Mouse (Mus musculus): ENCODE measurements around the gene Elovl6. TPM values are rescaled to one million over a fixed set of nuclear protein-coding genes. Genes with fewer than 3 reads are reported as not detected.
A peak's percentile ranks its signal among the peaks of the same experiment; 100 is the strongest.

Elovl6 gene
- polyA plus RNA-seq, 1 experiment = 27.1 TPM

GRCm38 (mm10) chr3:129588753-129589152 lies 56.6 kb downstream of the Elovl6 start:
- Histone ChIP-seq H3K4me1 (ENCODE audit: control insufficient read depth, insufficient read depth, low read length) (peaks cover 4% of the 10 kb centered on the region), H3K4me3 (ENCODE audit: insufficient read depth, low read length) (no peak overlapping the region), H3K27ac (ENCODE audit: insufficient read depth, low read length) (no peak overlapping the region)
- TF ChIP-seq CTCF (IDR thresholded peaks at IDR 0.05; ENCODE audit: extremely low read depth, insufficient read depth, low read length) (no peak), POLR2A (IDR thresholded peaks at IDR 0.05; ENCODE audit: extremely low read depth, insufficient read depth, low read length) (no peak)

- Histone ChIP-seq H3K4me1 (ENCODE audit: control insufficient read depth, insufficient read depth, low read length) (peaks cover 4% of the 10 kb centered on the region), H3K4me3 (ENCODE audit: insufficient read depth, low read length) (no peak overlapping the region), H3K27ac (ENCODE audit: insufficient read depth, low read length) (no peak overlapping the region)
- TF ChIP-seq POLR2A (IDR thresholded peaks at IDR 0.05; ENCODE audit: extremely low read depth, insufficient read depth, low read length) (no peak), CTCF (IDR thresholded peaks at IDR 0.05; ENCODE audit: extremely low read depth, insufficient read depth, low read length) (no peak)
These were observed 57.5 kb downstream of the Elovl6 start for GRCm38 (mm10) chr3:129589705-129590104.

- TF ChIP-seq CTCF (IDR thresholded peaks at IDR 0.05; ENCODE audit: extremely low read depth, insufficient read depth, low read length) (no peak), POLR2A (IDR thresholded peaks at IDR 0.05; ENCODE audit: extremely low read depth, insufficient read depth, low read length) (no peak)
- Histone ChIP-seq H3K4me3 (ENCODE audit: insufficient read depth, low read length) (peak overlapping the region; percentile 32), H3K4me1 (ENCODE audit: control insufficient read depth, insufficient read depth, low read length) (peaks cover 4% of the 10 kb centered on the region), H3K27ac (ENCODE audit: insufficient read depth, low read length) (peak overlapping the region; percentile 62)
These were observed 58.5 kb downstream of the Elovl6 start for GRCm38 (mm10) chr3:129590548-129591226.

- peaks cover 7% of the 10 kb centered on the region for H3K4me1 ChIP-seq (ENCODE audit: control insufficient read depth, insufficient read depth, low read length)
- H3K4me3 ChIP-seq (ENCODE audit: insufficient read depth, low read length) = peak overlapping the region; percentile 32; the same call in 1 of the 2 replicates
- no peak overlapping the region for H3K27ac ChIP-seq (ENCODE audit: insufficient read depth, low read length)
- TF ChIP-seq POLR2A (IDR thresholded peaks at IDR 0.05; ENCODE audit: extremely low read depth, insufficient read depth, low read length) (no peak), CTCF (IDR thresholded peaks at IDR 0.05; ENCODE audit: extremely low read depth, insufficient read depth, low read length) (no peak)
These were observed 59.1 kb downstream of the Elovl6 start for GRCm38 (mm10) chr3:129591251-129591650.

GRCm38 (mm10) chr3:129591761-129592160 lies 59.6 kb downstream of the Elovl6 start:
- TF ChIP-seq POLR2A (IDR thresholded peaks at IDR 0.05; ENCODE audit: extremely low read depth, insufficient read depth, low read length) (no peak), CTCF (IDR thresholded peaks at IDR 0.05; ENCODE audit: extremely low read depth, insufficient read depth, low read length) (no peak)
- Histone ChIP-seq H3K4me3 (ENCODE audit: insufficient read depth, low read length) (no peak overlapping the region), H3K27ac (ENCODE audit: insufficient read depth, low read length) (no peak overlapping the region), H3K4me1 (ENCODE audit: control insufficient read depth, insufficient read depth, low read length) (peaks cover 8% of the 10 kb centered on the region)

GRCm38 (mm10) chr3:129593001-129593400 lies 60.8 kb downstream of the Elovl6 start:
- Histone ChIP-seq H3K4me1 (ENCODE audit: control insufficient read depth, insufficient read depth, low read length) (peaks cover 8% of the 10 kb centered on the region), H3K4me3 (ENCODE audit: insufficient read depth, low read length) (no peak overlapping the region), H3K27ac (ENCODE audit: insufficient read depth, low read length) (no peak overlapping the region)
- no peak for TF ChIP-seq POLR2A (IDR thresholded peaks at IDR 0.05; ENCODE audit: extremely low read depth, insufficient read depth, low read length)
- no peak for TF ChIP-seq CTCF (IDR thresholded peaks at IDR 0.05; ENCODE audit: extremely low read depth, insufficient read depth, low read length)

GRCm38 (mm10) chr3:129593735-129594134 lies 61.6 kb downstream of the Elovl6 start:
- TF ChIP-seq CTCF (IDR thresholded peaks at IDR 0.05; ENCODE audit: extremely low read depth, insufficient read depth, low read length) (no peak), POLR2A (IDR thresholded peaks at IDR 0.05; ENCODE audit: extremely low read depth, insufficient read depth, low read length) (no peak)

GRCm38 (mm10) chr3:129596098-129596497 lies 63.9 kb downstream of the Elovl6 start:
- Histone ChIP-seq H3K4me3 (ENCODE audit: insufficient read depth, low read length) (no peak overlapping the region), H3K27ac (ENCODE audit: insufficient read depth, low read length) (no peak overlapping the region), H3K4me1 (ENCODE audit: control insufficient read depth, insufficient read depth, low read length) (peaks cover 7% of the 10 kb centered on the region)
- no peak for TF ChIP-seq POLR2A (IDR thresholded peaks at IDR 0.05; ENCODE audit: extremely low read depth, insufficient read depth, low read length)
- TF ChIP-seq CTCF (IDR thresholded peaks at IDR 0.05; ENCODE audit: extremely low read depth, insufficient read depth, low read length) = no peak

More at GRCm38 (mm10) chr3:129593735-129594134, 61.6 kb downstream of the Elovl6 start:
- no peak overlapping the region for H3K27ac ChIP-seq (ENCODE audit: insufficient read depth, low read length)
- no peak overlapping the region for H3K4me3 ChIP-seq (ENCODE audit: insufficient read depth, low read length)
- peaks cover 8% of the 10 kb centered on the region for H3K4me1 ChIP-seq (ENCODE audit: control insufficient read depth, insufficient read depth, low read length)

GRCm38 (mm10) chr3:129602289-129602688 lies 70.1 kb downstream of the Elovl6 start:
- Histone ChIP-seq H3K27ac (ENCODE audit: insufficient read depth, low read length) (no peak overlapping the region), H3K4me1 (ENCODE audit: control insufficient read depth, insufficient read depth, low read length) (no peaks in the 10 kb centered on the region), H3K4me3 (ENCODE audit: insufficient read depth, low read length) (no peak overlapping the region)
- TF ChIP-seq POLR2A (IDR thresholded peaks at IDR 0.05; ENCODE audit: extremely low read depth, insufficient read depth, low read length) (no peak), CTCF (IDR thresholded peaks at IDR 0.05; ENCODE audit: extremely low read depth, insufficient read depth, low read length) (no peak)

GRCm38 (mm10) chr3:129605487-129605886 lies 73.3 kb downstream of the Elovl6 start:
- Histone ChIP-seq H3K4me1 (ENCODE audit: control insufficient read depth, insufficient read depth, low read length) (no peaks in the 10 kb centered on the region), H3K27ac (ENCODE audit: insufficient read depth, low read length) (no peak overlapping the region), H3K4me3 (ENCODE audit: insufficient read depth, low read length) (no peak overlapping the region)
- TF ChIP-seq CTCF (IDR thresholded peaks at IDR 0.05; ENCODE audit: extremely low read depth, insufficient read depth, low read length) = no peak
- TF ChIP-seq POLR2A (IDR thresholded peaks at IDR 0.05; ENCODE audit: extremely low read depth, insufficient read depth, low read length) = no peak

All from cortical plate, adult 2 months (tissue).